Mouse (Mus musculus) limb, embryonic 10.5 days (tissue): ENCODE results near the gene Tbc1d8. TPM values are rescaled to one million over a fixed set of nuclear protein-coding genes. Genes with fewer than 3 reads are reported as not detected.
A peak's percentile ranks its signal among the peaks of the same experiment; 100 is the strongest.

Experiments used
- DNase-seq: peaks from one replicate; pipeline ENCODE4 v3.0.0-alpha.2; 2017; ENCODE audit warnings: low spot score
- H3K27ac ChIP-seq: fragments of 300-500 bp; sonication (generic); 2 replicates; pipeline ENCODE4 v1.5.1; 2016; ENCODE audit warnings: mild to moderate bottlenecking
- H3K27me3 ChIP-seq: fragments of 300-500 bp; sonication (generic); 2 replicates; pipeline ENCODE4 v1.6.1; 2016; ENCODE audit warnings: low read depth, mild to moderate bottlenecking; ENCODE audit not compliant: poor library complexity, severe bottlenecking
- H3K36me3 ChIP-seq: fragments of 300-500 bp; sonication (generic); 2 replicates; pipeline ENCODE4 v1.6.1; 2016; ENCODE audit warnings: mild to moderate bottlenecking, moderate library complexity
- H3K4me1 ChIP-seq: fragments of 300-500 bp; sonication (generic); 2 replicates; pipeline ENCODE4 v1.6.1; 2016
- H3K4me3 ChIP-seq: fragments of 300-500 bp; sonication (generic); 2 replicates; pipeline ENCODE4 v1.5.1; 2016; ENCODE audit warnings: mild to moderate bottlenecking, moderate library complexity
- H3K9me3 ChIP-seq: fragments of 300-500 bp; sonication (generic); replicated peaks from 2 replicates; pipeline ENCODE4 v1.6.1; 2016; ENCODE audit warnings: mild to moderate bottlenecking
- WGBS: fragments of 180-500 bp; shearing (Covaris S2); methylation state at CpG from one replicate; pipeline ENCODE4 v1.1.7; 2016; 5-methylcytosine and 5-hydroxymethylcytosine counted together
- polyA plus RNA-seq: library from polyadenylated mRNA; unstranded; fragments of >200 nt; fragmentation: Nextera tagmentation; extraction: Ambion mirVana; gene quantifications from 2 replicates; pipeline ENCODE4 v1.2.1, GENCODE M21; 2016

Gene Tbc1d8
- polyA plus RNA-seq, 1 experiment from 2014 or later: 5.1 TPM

- WGBS: 93% methylated on average over 6 of the region's 6 CpGs
- Histone ChIP-seq H3K36me3 (no peaks in the 10 kb centered on the region), H3K27me3 (no peaks in the 10 kb centered on the region), H3K9me3 (no peaks in the 10 kb centered on the region), H3K4me1 (no peaks in the 10 kb centered on the region; the same call in 1 of the 2 replicates), H3K4me3 (no peak overlapping the region), H3K27ac (no peak overlapping the region)
- no peak for DNase-seq
Observed at GRCm38 (mm10) chr1:39398284-39398683, 80.3 kb downstream of the Tbc1d8 start.

GRCm38 (mm10) chr1:39396347-39396746 is 82.2 kb downstream of the Tbc1d8 start:
- Histone ChIP-seq H3K27ac (no peak overlapping the region), H3K27me3 (peaks cover 6% of the 10 kb centered on the region), H3K4me3 (no peak overlapping the region), H3K4me1 (no peaks in the 10 kb centered on the region; the same call in 1 of the 2 replicates), H3K36me3 (no peaks in the 10 kb centered on the region), H3K9me3 (no peaks in the 10 kb centered on the region)
- WGBS: 84% methylated on average over 4 of the region's 4 CpGs
- DNase-seq: no peak

GRCm38 (mm10) chr1:39394650-39395049 is 83.9 kb downstream of the Tbc1d8 start:
- Histone ChIP-seq H3K27ac (no peak overlapping the region), H3K36me3 (no peaks in the 10 kb centered on the region), H3K9me3 (no peaks in the 10 kb centered on the region), H3K4me3 (no peak overlapping the region), H3K27me3 (peaks cover 18% of the 10 kb centered on the region), H3K4me1 (no peaks in the 10 kb centered on the region; the same call in 1 of the 2 replicates)
- DNase-seq: no peak
- WGBS: 90% methylated on average over 3 of the region's 3 CpGs

GRCm38 (mm10) chr1:39394096-39394495 is 84.5 kb downstream of the Tbc1d8 start:
- H3K27ac ChIP-seq: no peak overlapping the region
- no peak for DNase-seq

GRCm38 (mm10) chr1:39393217-39393867 is 85.2 kb downstream of the Tbc1d8 start:
- DNase-seq: no peak
- Histone ChIP-seq H3K36me3 (no peaks in the 10 kb centered on the region), H3K9me3 (no peaks in the 10 kb centered on the region), H3K4me3 (no peak overlapping the region), H3K4me1 (no peaks in the 10 kb centered on the region; the same call in 1 of the 2 replicates), H3K27me3 (peaks cover 18% of the 10 kb centered on the region), H3K27ac (no peak overlapping the region)
- WGBS: 77% methylated on average over 8 of the region's 8 CpGs

More at GRCm38 (mm10) chr1:39394096-39394495, 84.5 kb downstream of the Tbc1d8 start:
- WGBS: 81% methylated on average over 10 of the region's 10 CpGs
- no peaks in the 10 kb centered on the region for H3K9me3 ChIP-seq
- peaks cover 18% of the 10 kb centered on the region for H3K27me3 ChIP-seq
- H3K4me1 ChIP-seq: no peaks in the 10 kb centered on the region; the same call in 1 of the 2 replicates
- no peaks in the 10 kb centered on the region for H3K36me3 ChIP-seq
- no peak overlapping the region for H3K4me3 ChIP-seq

GRCm38 (mm10) chr1:39392189-39392588 is 86.4 kb downstream of the Tbc1d8 start:
- peak; percentile 85 for DNase-seq
- WGBS: 61% methylated on average over 3 of the region's 3 CpGs
- Histone ChIP-seq H3K27ac (no peak overlapping the region), H3K9me3 (no peaks in the 10 kb centered on the region), H3K36me3 (no peaks in the 10 kb centered on the region), H3K27me3 (peaks cover 18% of the 10 kb centered on the region), H3K4me3 (no peak overlapping the region), H3K4me1 (no peaks in the 10 kb centered on the region; the same call in 1 of the 2 replicates)

GRCm38 (mm10) chr1:39391652-39392051 is 86.9 kb downstream of the Tbc1d8 start:
- H3K27ac ChIP-seq: no peak overlapping the region
- H3K9me3 ChIP-seq: no peaks in the 10 kb centered on the region
- H3K36me3 ChIP-seq: no peaks in the 10 kb centered on the region
- no peak overlapping the region for H3K4me3 ChIP-seq
- WGBS: 94% methylated on average over 6 of the region's 6 CpGs
- peaks cover 18% of the 10 kb centered on the region for H3K27me3 ChIP-seq
- no peaks in the 10 kb centered on the region; the same call in 1 of the 2 replicates for H3K4me1 ChIP-seq
- DNase-seq: no peak

GRCm38 (mm10) chr1:39389338-39389737 is 89.2 kb downstream of the Tbc1d8 start:
- H3K4me1 ChIP-seq: no peaks in the 10 kb centered on the region; the same call in 1 of the 2 replicates
- H3K4me3 ChIP-seq: no peak overlapping the region
- H3K9me3 ChIP-seq: no peaks in the 10 kb centered on the region
- WGBS: 93% methylated on average over 11 of the region's 11 CpGs
- no peak overlapping the region for H3K27ac ChIP-seq
- peaks cover 18% of the 10 kb centered on the region for H3K27me3 ChIP-seq
- H3K36me3 ChIP-seq: no peaks in the 10 kb centered on the region
- no peak for DNase-seq

- Histone ChIP-seq H3K27ac (no peak overlapping the region), H3K9me3 (no peaks in the 10 kb centered on the region), H3K27me3 (peaks cover 18% of the 10 kb centered on the region), H3K36me3 (no peaks in the 10 kb centered on the region), H3K4me3 (no peak overlapping the region), H3K4me1 (no peaks in the 10 kb centered on the region)
- no peak for DNase-seq
- whole genome bisulfite sequencing: 83% methylated on average over 2 of the region's 2 CpGs
Observed at GRCm38 (mm10) chr1:39388163-39388562, 90.4 kb downstream of the Tbc1d8 start.

GRCm38 (mm10) chr1:39387497-39387896 is 91.1 kb downstream of the Tbc1d8 start:
- Histone ChIP-seq H3K36me3 (no peaks in the 10 kb centered on the region), H3K9me3 (no peaks in the 10 kb centered on the region), H3K27ac (no peak overlapping the region), H3K27me3 (peaks cover 18% of the 10 kb centered on the region), H3K4me1 (no peaks in the 10 kb centered on the region), H3K4me3 (no peak overlapping the region)
- no peak for DNase-seq
- 86% methylated on average over 4 of the region's 4 CpGs for WGBS

- H3K27me3 ChIP-seq: peaks cover 13% of the 10 kb centered on the region
- H3K36me3 ChIP-seq: no peaks in the 10 kb centered on the region
- H3K9me3 ChIP-seq: no peaks in the 10 kb centered on the region
- DNase-seq: no peak
- H3K27ac ChIP-seq: no peak overlapping the region
- no peak overlapping the region for H3K4me3 ChIP-seq
- WGBS: 77% methylated on average over 3 of the region's 3 CpGs
- no peaks in the 10 kb centered on the region for H3K4me1 ChIP-seq
Observed at GRCm38 (mm10) chr1:39386456-39386855, 92.1 kb downstream of the Tbc1d8 start.

- 80% methylated on average over 9 of the region's 9 CpGs for WGBS
Observed at GRCm38 (mm10) chr1:39384914-39385313, 93.6 kb downstream of the Tbc1d8 start.

GRCm38 (mm10) chr1:39381017-39381416 is 97.5 kb downstream of the Tbc1d8 start:
- H3K27me3 ChIP-seq: no peaks in the 10 kb centered on the region
- no peak overlapping the region for H3K4me3 ChIP-seq
- WGBS: 89% methylated on average over 9 of the region's 9 CpGs
- no peak overlapping the region for H3K27ac ChIP-seq
- no peak for DNase-seq
- no peaks in the 10 kb centered on the region for H3K9me3 ChIP-seq
- H3K4me1 ChIP-seq: no peaks in the 10 kb centered on the region
- peaks cover 15% of the 10 kb centered on the region for H3K36me3 ChIP-seq

More at GRCm38 (mm10) chr1:39384914-39385313, 93.6 kb downstream of the Tbc1d8 start:
- Histone ChIP-seq H3K9me3 (no peaks in the 10 kb centered on the region), H3K4me3 (no peak overlapping the region), H3K4me1 (no peaks in the 10 kb centered on the region), H3K27me3 (no peaks in the 10 kb centered on the region), H3K36me3 (no peaks in the 10 kb centered on the region), H3K27ac (no peak overlapping the region)
- no peak for DNase-seq
